Mouse (Mus musculus) heart, postnatal 0 days (tissue): ENCODE data around the gene Actbl2.

Experiments used
- CTCF ChIP-seq: IDR thresholded peaks from 2 replicates; pipeline ENCODE4 v1.5.1; 2016; ENCODE audit warnings: antibody characterized with exemption, control low read depth, low read depth
- EP300 ChIP-seq: IDR thresholded peaks from 2 replicates; pipeline ENCODE4 v1.6.1; 2016; ENCODE audit warnings: antibody characterized with exemption, low read depth

DNA sequence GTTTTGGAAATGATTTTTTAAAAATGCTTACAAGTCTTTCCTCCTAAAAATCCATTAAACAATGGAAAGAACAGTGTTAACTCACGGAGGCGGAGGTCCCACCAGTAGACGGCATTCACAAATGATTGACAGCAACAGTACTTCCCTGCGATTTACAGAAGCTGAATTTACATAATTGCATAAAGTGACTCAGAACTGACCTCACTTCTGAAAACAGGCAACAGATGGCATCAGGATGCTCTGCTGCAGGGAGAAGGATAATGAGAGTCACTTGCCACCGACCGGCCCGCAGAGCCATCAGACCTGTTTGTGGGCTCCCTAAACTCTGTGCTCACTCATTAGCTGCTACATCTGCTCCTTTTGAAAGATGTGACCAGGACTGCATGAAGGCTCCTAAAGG is 22.4 kb upstream of the Actbl2 start:
- no peak for TF ChIP-seq EP300
- no peak for TF ChIP-seq CTCF
